Mouse (Mus musculus) spleen, adult 2 months (tissue): ENCODE results near the gene Nudt8.

Experiments
- CTCF ChIP-seq: fragments of 200-500 bp; IDR thresholded peaks from 2 replicates; pipeline ENCODE4 v1.5.1; 2011; ENCODE audit warnings: mild to moderate bottlenecking, inconsistent platforms; ENCODE audit not compliant: insufficient read depth, insufficient read length, insufficient replicate concordance; ENCODE audit errors: extremely low read depth
- POLR2A ChIP-seq: fragments of 200-500 bp; IDR thresholded peaks from 2 replicates; pipeline ENCODE4 v1.6.1; 2011; ENCODE audit warnings: low read depth, low read length, inconsistent platforms

DNA sequence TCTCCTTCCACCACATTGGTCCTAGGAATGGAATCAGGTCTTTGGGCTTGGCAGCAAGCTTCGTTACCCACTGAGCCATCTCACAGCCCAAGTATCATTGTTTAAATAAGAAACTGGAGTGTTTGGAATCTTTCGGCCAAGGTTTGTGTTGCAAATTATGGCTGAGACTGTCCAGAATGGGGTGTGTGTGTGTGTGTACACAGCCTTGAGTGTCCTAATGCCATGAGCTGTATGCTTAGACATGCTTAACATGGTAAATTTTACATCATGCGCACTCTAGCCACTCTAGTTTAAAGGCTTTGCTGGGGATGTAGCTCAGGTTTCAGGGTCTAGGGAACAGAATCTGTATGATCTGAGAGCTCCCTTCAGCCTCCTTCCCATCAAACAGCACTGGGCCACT is 4.9 kb upstream of the Nudt8 start:
- TF ChIP-seq POLR2A (no peak), CTCF (no peak)
